Mouse (Mus musculus) testis, adult 2 months (tissue): ENCODE results near the gene Me3. TPM values are rescaled to one million over a fixed set of nuclear protein-coding genes. Genes with fewer than 3 reads are reported as not detected.

ENCODE experiments used
- H3K27ac ChIP-seq: fragments of 200-500 bp; 2 replicates; pipeline ENCODE4 v1.5.1; 2012; ENCODE audit warnings: low read depth, low read length; ENCODE audit not compliant: control insufficient read depth, insufficient read depth
- H3K27me3 ChIP-seq: fragments of 200-500 bp; 2 replicates; pipeline ENCODE4 v1.6.1; 2012; ENCODE audit warnings: mild to moderate bottlenecking, low read length, moderate library complexity; ENCODE audit not compliant: control insufficient read depth, insufficient read depth
- H3K36me3 ChIP-seq: fragments of 200-500 bp; 2 replicates; pipeline ENCODE4 v1.6.1; 2012; ENCODE audit warnings: mild to moderate bottlenecking, low read length; ENCODE audit not compliant: control insufficient read depth, insufficient read depth
- H3K4me1 ChIP-seq: fragments of 200-500 bp; 2 replicates; pipeline ENCODE4 v1.6.1; 2012; ENCODE audit warnings: low read length; ENCODE audit not compliant: control insufficient read depth, insufficient read depth
- H3K4me3 ChIP-seq: fragments of 200-500 bp; 2 replicates; pipeline ENCODE4 v1.5.1; 2012; ENCODE audit warnings: low read depth, mild to moderate bottlenecking, low read length, moderate library complexity, mixed read lengths; ENCODE audit not compliant: control insufficient read depth
- CTCF ChIP-seq: fragments of 200-500 bp; IDR thresholded peaks from 2 replicates; pipeline ENCODE4 v1.5.1; 2012; ENCODE audit warnings: low read depth, mild to moderate bottlenecking, inconsistent platforms, low read length, moderate library complexity; ENCODE audit not compliant: control insufficient read depth, insufficient read depth, insufficient replicate concordance
- POLR2A ChIP-seq: fragments of 200-500 bp; IDR thresholded peaks from 2 replicates; pipeline ENCODE4 v1.6.1; 2012; ENCODE audit warnings: low read depth, mild to moderate bottlenecking, inconsistent platforms, low read length, moderate library complexity; ENCODE audit not compliant: control insufficient read depth
- polyA plus RNA-seq: library from polyadenylated mRNA; depleted of rRNA; stranded (reverse); fragments of >200 nt; gene quantifications from 2 replicates; pipeline ENCODE4 v1.2.3, GENCODE M21; 2012; rRNA removed

The Me3 gene
- polyA plus RNA-seq, 1 experiment = 17.0 TPM

DNA sequence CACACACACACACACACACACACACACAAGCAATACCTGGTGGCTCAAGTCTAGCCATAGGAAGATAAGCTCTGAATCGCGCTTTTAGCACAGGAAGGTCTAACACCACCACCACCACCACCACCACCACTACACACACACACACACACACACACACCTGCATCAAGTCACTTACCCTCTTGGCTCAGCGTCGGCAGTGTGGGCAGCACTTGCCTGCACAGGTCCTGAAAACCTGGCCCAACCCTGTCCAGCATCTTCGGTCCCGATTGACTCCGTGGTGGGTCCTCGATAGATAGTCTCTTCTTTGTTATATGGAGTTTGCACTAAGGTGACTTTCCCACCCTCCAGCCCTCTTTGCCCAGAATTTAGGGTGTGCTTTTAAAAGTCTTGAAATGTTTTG, 270.8 kb downstream of the Me3 start:
- Histone ChIP-seq H3K4me3 (peak overlapping the region; percentile 92), H3K36me3 (no peaks in the 10 kb centered on the region), H3K27ac (no peak overlapping the region), H3K4me1 (peaks cover 11% of the 10 kb centered on the region), H3K27me3 (no peaks in the 10 kb centered on the region)
- TF ChIP-seq CTCF (no peak), POLR2A (no peak)

DNA sequence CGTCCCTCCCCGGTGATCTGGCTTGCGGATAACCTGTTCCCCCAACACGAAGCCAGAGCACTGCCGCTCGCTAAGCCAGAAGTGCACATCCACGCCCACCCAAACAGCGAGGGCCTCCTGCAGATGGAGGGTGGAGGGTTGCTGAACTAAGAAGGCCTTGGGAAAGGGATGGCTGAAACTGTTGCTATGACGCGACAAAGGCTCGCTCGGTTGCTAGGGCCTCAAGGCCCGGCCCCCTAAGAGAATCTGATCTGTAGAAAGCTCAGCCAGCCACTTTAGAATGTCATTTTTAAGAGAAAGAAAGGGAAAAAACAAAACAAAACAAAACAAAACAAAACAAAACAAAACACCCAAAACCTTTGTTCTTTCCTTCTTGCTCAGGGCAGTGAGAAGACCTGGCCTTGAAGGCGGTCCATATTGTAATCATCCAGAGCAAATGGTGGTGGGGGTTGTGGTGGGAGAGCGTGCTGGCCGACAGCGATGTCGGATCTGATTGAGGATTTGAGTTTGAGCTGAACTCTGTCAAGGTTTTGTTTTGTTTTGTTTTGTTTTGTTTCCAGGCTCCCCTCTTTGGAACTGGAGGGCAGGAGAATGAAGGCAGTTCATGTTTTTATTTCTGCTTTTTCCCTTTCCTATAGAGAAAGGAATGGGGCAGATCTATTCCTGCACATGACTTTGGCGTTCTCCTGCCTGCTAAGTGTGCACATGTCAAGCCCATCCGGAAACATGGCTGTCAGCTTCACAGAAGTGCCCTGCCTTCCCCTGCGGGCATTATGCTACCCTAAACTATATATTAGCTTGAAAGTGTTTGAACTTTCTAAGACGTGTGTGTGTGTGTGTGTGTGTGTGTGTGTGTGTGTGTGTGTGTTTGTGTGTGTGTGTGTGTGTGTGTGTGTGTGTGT, 271.5 kb downstream of the Me3 start, which contains the start of gene Ccdc81:
Gene Ccdc81 (minus strand): TSS at position 188 of the 902 bp plus-strand sequence.
- Histone ChIP-seq H3K4me3 (peak within 1 kb of the TSS; percentile 92), H3K27me3 (no peaks in the 10 kb centered on the region), H3K4me1 (peaks cover 11% of the 10 kb centered on the region), H3K36me3 (no peaks in the 10 kb centered on the region), H3K27ac (0 out of 2 replicates have a peak within 1 kb of the TSS, but pooled peaks have one; percentile 42)
- TF ChIP-seq CTCF (no peak), POLR2A (peak; percentile 26; the same call in 1 of the 2 replicates)

Other genes with a start within 250 kb of the Me3 start
- gene Tmem135, start 228.2 kb upstream of the Me3 start, polyA plus RNA-seq = 4.6 and 5.1 TPM in 2 replicates
- 1.2 and 1.3 TPM in 2 replicates for gene Fzd4, start 228.0 kb upstream of the Me3 start, polyA plus RNA-seq
- 5.4 and 8.5 TPM in 2 replicates for gene Prss23, start 105.2 kb upstream of the Me3 start, polyA plus RNA-seq